Mouse (Mus musculus): Measurements from ENCODE around the gene Rnf144a.

- TF ChIP-seq POLR2A (IDR thresholded peaks at IDR 0.05; ENCODE audit: insufficient read depth, low read length) (no peak), CTCF (IDR thresholded peaks at IDR 0.05; ENCODE audit: low read depth, low read length) (no peak), EP300 (IDR thresholded peaks at IDR 0.05; ENCODE audit: insufficient read depth, low read depth, low read length) (no peak)
Measured at GRCm38 (mm10) chr12:26399391-26399790, 15.7 kb downstream of the Rnf144a start.
